Mouse (Mus musculus) embryo, embryonic 11.5 days (tissue): ENCODE results near the gene I830077J02Rik.

ENCODE experiments used
- DNase-seq: peaks from one replicate; pipeline ENCODE4 v3.0.0-alpha.2; 2012; ENCODE audit warnings: low read depth, low spot score

I830077J02Rik gene

DNA sequence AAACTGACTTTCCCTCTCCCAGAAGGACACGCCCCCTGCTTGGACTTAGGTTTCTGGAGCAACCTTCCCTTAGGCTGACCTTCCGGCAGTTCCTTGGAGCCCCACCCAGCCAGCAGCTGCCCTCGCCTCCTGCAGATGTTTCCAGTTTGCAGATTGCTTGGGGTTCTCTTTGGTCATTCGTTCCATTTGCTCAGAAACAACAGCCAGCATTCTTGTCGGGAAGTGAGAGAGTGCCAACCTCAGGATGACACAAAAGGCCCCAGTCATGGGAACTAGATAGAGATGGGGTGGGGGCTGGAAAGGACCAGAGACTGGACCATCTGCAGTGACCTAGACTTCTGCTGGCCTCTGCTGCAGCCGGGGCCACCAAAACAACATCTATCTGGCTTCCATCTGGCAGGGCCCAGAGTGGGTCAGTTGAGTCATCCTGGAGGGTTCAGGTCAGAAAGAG, 38.5 kb downstream of the I830077J02Rik start:
- DNase-seq = no peak

GRCm38 (mm10) chr3:105892572-105893495, 39.6 kb downstream of the I830077J02Rik start:
- no peak for DNase-seq

- no peak for DNase-seq
Observed at GRCm38 (mm10) chr3:105891760-105892571, 40.5 kb downstream of the I830077J02Rik start.

DNA sequence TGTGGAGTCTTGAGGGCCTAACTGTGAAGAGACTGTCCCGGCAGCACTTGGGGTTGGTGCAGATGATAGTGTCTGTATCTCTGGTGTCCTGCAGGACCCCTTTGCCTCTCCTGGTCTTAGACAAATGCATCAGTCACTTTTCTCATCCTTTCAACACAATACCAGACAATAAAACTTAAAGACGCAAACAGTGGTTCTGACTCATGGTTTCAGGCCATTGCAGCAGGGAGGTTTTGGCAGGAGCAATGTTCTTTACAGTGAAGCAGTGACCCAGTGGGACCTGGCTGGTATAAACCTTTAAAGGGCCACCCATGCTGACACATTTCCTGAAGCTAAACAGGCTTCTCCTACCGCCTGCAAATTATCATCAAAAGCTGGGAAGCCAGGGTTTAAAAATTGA, 41.3 kb downstream of the I830077J02Rik start:
- no peak for DNase-seq

DNA sequence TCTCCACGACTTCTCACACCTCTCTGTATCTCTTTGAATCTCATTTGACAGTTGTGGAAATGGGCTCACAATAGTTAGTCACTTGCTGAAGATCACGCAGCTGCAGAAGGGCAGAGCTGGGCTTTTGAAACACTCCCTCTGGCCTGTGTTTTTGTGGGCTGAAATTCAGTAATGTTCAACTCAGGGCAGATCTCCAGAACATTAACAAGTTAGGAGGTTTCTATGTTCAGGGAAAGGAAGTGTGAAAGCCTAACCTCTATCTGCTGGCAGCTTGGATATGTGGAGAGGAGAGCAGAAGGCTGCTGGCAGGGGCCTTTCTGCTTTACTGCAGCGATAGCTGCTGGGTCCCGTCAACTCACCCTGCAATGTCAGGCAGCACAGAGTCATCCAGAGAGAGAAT, 42.2 kb downstream of the I830077J02Rik start:
- no peak for DNase-seq

DNA sequence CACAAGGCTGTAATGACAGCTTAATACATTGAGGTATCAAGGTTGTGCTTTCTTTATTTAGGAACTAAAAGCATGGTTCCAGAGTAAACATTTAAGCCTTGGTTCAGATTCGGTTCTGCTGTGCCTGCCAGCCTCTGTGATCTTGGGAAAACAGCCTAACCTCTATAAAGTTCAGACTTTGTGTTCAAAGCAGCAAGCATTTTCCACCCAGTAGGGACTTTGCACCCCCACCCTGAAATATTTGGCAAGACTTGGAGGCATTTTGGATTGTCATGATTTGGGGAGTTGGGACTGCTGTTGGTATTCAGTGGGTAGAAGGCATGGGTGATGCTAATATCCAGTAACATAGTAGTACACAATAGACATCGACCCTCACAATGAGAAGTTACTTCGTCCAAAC, 43.5 kb downstream of the I830077J02Rik start:
- no peak for DNase-seq

DNA sequence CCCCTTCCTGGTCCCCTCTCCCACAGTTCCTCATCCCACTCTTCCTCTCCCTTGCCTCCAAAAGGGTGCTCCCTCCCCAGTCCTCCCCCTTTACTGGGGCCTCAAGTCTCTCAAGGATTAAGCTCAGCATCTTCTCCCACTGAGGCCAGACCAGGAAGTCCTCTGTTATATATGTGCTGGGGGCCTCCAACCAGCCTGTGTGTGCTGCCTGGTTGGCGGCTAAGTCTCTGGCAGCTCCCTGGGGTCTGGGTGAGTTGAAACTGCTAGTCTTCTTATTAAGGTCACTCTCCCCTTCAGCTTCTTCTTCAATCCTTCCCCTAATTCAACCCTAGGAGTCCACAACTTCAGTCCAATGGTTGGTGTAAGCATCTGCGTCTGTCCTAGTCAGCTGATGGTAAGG, 49.4 kb downstream of the I830077J02Rik start:
- no peak for DNase-seq

- DNase-seq = no peak
Observed at GRCm38 (mm10) chr3:105882105-105882504, 50.4 kb downstream of the I830077J02Rik start.

GRCm38 (mm10) chr3:105880419-105880818, 52.0 kb downstream of the I830077J02Rik start:
- DNase-seq = no peak

DNA sequence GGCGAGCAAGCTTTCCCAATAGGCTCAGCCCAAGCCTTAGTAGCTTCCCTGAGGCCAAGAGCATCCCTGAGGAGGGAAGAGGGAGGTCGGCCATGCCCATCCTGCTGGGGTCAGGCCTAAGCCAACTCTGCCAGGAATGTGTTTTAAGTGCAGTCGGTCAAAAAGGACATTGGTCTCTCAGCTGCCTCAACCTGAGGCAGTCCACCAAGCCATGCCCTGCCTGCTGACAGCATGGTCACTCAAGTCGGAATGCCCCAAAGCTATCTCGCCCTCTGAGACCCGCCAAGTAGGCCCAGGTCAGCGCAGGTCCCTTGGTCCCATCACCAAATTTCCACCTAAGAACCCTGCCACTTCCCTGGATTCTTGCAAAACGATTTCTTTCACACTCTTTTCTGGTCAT, 53.7 kb downstream of the I830077J02Rik start:
- DNase-seq = no peak

GRCm38 (mm10) chr3:105877919-105878318, 54.5 kb downstream of the I830077J02Rik start:
- DNase-seq = no peak

GRCm38 (mm10) chr3:105877252-105877803, 55.1 kb downstream of the I830077J02Rik start:
- DNase-seq = no peak

DNA sequence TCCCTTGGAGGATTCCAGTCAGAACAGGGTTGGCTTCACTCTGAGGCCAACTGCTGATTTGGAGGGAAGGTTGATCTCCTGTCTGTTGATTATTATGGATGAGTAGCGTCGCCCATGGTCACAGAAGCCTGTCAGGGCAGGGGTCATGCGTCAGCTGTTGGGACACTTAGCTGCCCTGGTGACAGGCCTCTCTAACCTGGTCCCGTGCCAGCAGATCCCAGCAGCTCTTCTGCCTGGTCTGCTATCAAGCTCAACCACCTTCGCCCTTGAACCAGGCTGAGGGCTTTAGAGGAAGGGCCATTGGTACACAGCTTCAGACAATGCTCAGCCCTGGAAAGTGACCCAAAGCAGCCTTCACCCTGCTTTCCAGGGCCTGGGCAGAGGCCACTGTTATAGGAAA, 56.4 kb downstream of the I830077J02Rik start:
- DNase-seq = no peak
